Mouse (Mus musculus) neural tube, embryonic 12.5 days (tissue): Measurements from ENCODE around the gene Nfib. TPM values are rescaled to one million over a fixed set of nuclear protein-coding genes. Genes with fewer than 3 reads are reported as not detected.
A peak's percentile ranks its signal among the peaks of the same experiment; 100 is the strongest.

ENCODE experiments used
- ATAC-seq: fragments of 200-750 bp; cut with Nextera tagmentation; 2 replicates; pipeline ENCODE4 v1.8.0; 2017; ENCODE audit warnings: low read depth, mild to moderate bottlenecking, moderate TSS enrichment, moderate library complexity; ENCODE audit not compliant: low FRiP score
- H3K27ac ChIP-seq: fragments of 300-500 bp; sonication (generic); 2 replicates; pipeline ENCODE4 v1.5.1; 2016
- H3K27me3 ChIP-seq: fragments of 300-500 bp; sonication (generic); replicated peaks from 2 replicates; pipeline ENCODE4 v1.6.1; 2016; ENCODE audit warnings: mild to moderate bottlenecking
- H3K36me3 ChIP-seq: fragments of 300-500 bp; sonication (generic); 2 replicates; pipeline ENCODE4 v1.6.1; 2016; ENCODE audit warnings: mild to moderate bottlenecking
- H3K4me1 ChIP-seq: fragments of 300-500 bp; sonication (generic); 2 replicates; pipeline ENCODE4 v1.6.1; 2016
- H3K4me2 ChIP-seq: fragments of 300-500 bp; sonication (generic); replicated peaks from 2 replicates; pipeline ENCODE4 v1.6.1; 2016; ENCODE audit warnings: mild to moderate bottlenecking
- H3K4me3 ChIP-seq: fragments of 300-500 bp; sonication (generic); 2 replicates; pipeline ENCODE4 v1.5.1; 2016
- H3K9ac ChIP-seq: fragments of 300-500 bp; sonication (generic); 2 replicates; pipeline ENCODE4 v1.6.1; 2016; ENCODE audit warnings: mild to moderate bottlenecking
- H3K9me3 ChIP-seq: fragments of 300-500 bp; sonication (generic); 2 replicates; pipeline ENCODE4 v1.6.1; 2016; ENCODE audit warnings: mild to moderate bottlenecking
- WGBS: fragments of 180-500 bp; shearing (Covaris S2); methylation state at CpG from one replicate; pipeline ENCODE4 v1.1.7; 2016; 5-methylcytosine and 5-hydroxymethylcytosine counted together
- polyA plus RNA-seq: library from polyadenylated mRNA; unstranded; fragments of >200 nt; fragmentation: Nextera tagmentation; extraction: Ambion mirVana; gene quantifications from 2 replicates; pipeline ENCODE4 v1.2.1, GENCODE M21; 2016

The Nfib gene
- polyA plus RNA-seq, 1 experiment from 2014 or later, result 51.0 TPM

GRCm38 (mm10) chr4:82573291-82573605 is 132.3 kb downstream of the Nfib start:
- no peak overlapping the region for H3K9ac ChIP-seq
- no peaks in the 10 kb centered on the region for H3K4me1 ChIP-seq
- no peaks in the 10 kb centered on the region for H3K9me3 ChIP-seq
- H3K27me3 ChIP-seq, result no peaks in the 10 kb centered on the region
- H3K4me3 ChIP-seq, result no peak overlapping the region
- WGBS, result 81% methylated on average over 7 of the region's 7 CpGs
- no peak overlapping the region for H3K27ac ChIP-seq
- no peak overlapping the region for H3K4me2 ChIP-seq
- no peaks in the 10 kb centered on the region for H3K36me3 ChIP-seq
- no peak for ATAC-seq

DNA sequence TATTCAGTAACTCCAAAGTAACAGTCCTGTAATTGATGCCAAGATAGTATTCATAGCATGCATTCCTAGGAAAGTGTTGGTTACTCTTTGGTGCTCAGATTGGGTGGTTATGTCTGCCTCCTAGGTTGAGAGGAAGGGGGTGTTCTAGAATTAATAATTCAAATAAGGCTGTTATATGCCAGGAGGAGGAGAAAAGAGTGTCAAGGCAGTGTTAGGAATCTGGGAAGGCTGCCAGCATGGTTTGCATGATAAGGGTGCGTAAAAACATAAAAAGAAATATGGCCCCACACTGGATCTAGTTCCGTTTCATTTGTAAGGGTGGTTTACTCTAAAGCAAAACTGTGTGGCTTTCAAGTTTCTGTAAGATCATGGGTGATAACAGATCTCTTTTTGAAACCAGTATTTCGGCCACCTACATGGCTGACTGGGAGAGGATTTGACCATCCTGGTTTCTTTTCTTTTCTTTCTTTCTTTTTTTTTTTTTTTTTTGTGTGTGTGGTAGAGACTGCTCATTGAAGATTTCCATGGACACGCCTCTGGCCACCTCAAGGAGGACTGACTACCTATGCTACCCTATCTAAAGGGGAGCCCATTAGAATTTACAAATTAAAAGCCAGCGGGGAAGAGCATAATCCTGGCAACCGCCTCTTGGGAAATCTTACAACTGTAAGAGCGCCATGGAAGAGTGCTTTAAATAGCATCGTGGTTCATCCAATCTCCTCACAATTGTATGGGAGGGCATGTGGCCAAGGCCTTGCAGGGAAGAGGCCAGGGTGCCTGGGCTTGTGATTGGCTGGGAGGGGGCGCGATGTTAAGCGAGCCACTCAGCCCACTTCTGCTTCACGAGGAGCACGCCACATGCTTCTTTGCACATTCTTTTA is 132.9 kb downstream of the Nfib start:
- Histone ChIP-seq H3K4me1 (no peaks in the 10 kb centered on the region), H3K27me3 (no peaks in the 10 kb centered on the region), H3K4me3 (no peak overlapping the region), H3K27ac (no peak overlapping the region), H3K36me3 (no peaks in the 10 kb centered on the region), H3K9ac (no peak overlapping the region), H3K9me3 (no peaks in the 10 kb centered on the region), H3K4me2 (no peak overlapping the region)
- 73% methylated on average over 13 of the region's 13 CpGs for WGBS
- no peak for ATAC-seq

GRCm38 (mm10) chr4:82558816-82559215 is 146.7 kb downstream of the Nfib start:
- H3K4me3 ChIP-seq, result no peak overlapping the region

DNA sequence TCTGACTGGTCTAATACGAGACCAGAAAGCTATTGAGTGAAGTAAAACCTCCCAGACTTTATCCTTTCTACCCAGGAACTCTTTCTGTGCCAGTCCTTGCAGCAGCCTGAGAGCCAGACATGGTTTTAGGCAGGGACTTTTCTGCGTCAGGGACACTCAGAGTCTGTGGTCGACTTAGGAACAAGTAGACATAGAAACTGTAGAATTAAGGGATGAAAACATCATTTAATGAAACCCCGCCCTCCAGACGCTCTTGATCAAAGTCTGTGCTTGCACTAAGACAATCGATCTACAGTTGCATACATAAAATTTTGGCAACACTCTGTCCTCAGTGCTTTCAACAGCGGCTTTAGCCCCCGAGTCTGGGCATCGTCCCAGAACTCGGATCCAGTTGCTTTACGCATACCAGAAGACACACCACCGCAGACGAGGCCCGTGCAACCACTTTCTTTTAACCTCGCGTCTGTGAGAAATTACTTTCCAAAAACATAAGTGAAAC is 149.8 kb downstream of the Nfib start:
- Histone ChIP-seq H3K4me3 (no peak overlapping the region), H3K36me3 (no peaks in the 10 kb centered on the region), H3K9ac (no peak overlapping the region), H3K27ac (no peak overlapping the region), H3K9me3 (no peaks in the 10 kb centered on the region), H3K4me1 (no peaks in the 10 kb centered on the region), H3K4me2 (no peak overlapping the region), H3K27me3 (no peaks in the 10 kb centered on the region)
- 85% methylated on average over 16 of the region's 16 CpGs for WGBS
- ATAC-seq, result no peak

More at GRCm38 (mm10) chr4:82558816-82559215, 146.7 kb downstream of the Nfib start:
- Histone ChIP-seq H3K4me1 (no peaks in the 10 kb centered on the region), H3K4me2 (no peak overlapping the region), H3K9ac (no peak overlapping the region), H3K36me3 (no peaks in the 10 kb centered on the region), H3K9me3 (no peaks in the 10 kb centered on the region), H3K27me3 (no peaks in the 10 kb centered on the region), H3K27ac (no peak overlapping the region)
- ATAC-seq, result no peak
- WGBS, result 86% methylated on average over 2 of the region's 2 CpGs

DNA sequence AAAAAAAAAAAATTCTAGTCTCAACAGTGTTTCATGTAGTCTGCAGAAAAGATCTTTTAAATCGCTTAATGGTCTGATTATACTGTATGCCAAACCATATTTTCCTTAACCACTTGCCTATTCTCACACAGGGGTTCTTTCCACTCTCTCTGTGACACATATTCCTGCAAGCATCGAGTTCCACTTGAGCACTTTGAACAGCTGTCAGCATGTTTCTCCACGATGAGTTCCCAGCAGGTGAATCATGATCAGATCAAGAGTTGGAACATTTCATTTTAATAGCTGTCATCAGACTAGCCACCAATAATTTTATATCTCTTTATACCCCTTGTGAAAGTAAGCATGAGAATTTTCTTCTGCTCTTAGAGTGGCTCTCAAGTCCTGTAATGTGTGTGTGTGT is 151.9 kb downstream of the Nfib start:
- H3K4me3 ChIP-seq, result no peak overlapping the region
- no peak overlapping the region for H3K9ac ChIP-seq
- H3K9me3 ChIP-seq, result no peaks in the 10 kb centered on the region
- no peaks in the 10 kb centered on the region for H3K27me3 ChIP-seq
- H3K4me1 ChIP-seq, result no peaks in the 10 kb centered on the region
- no peak for ATAC-seq
- H3K36me3 ChIP-seq, result no peaks in the 10 kb centered on the region
- no peak overlapping the region for H3K27ac ChIP-seq
- WGBS, result 83% methylated on average over 3 of the region's 3 CpGs
- no peak overlapping the region for H3K4me2 ChIP-seq

DNA sequence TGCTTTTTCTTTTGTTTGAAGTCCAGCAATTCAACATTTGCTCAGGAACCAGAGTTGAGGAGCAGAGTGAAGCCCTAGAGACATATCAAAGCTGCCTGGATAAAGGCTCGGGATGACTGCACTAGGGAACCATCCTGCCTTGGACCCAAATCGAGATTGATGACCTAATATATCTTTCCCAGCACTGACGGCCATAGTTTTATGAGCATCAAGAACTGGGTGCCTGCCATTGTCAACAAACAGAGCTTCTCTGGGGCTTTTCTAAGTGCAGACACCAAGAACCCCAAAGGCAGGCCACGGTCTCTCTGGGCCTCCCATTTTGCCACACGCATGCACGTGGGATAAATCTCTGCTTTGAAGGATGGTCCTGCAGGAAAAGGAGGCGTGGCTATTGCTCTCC is 153.3 kb downstream of the Nfib start:
- WGBS, result 51% methylated on average over 7 of the region's 7 CpGs
- Histone ChIP-seq H3K4me2 (no peak overlapping the region), H3K27ac (no peak overlapping the region), H3K9me3 (no peaks in the 10 kb centered on the region), H3K36me3 (no peaks in the 10 kb centered on the region), H3K27me3 (no peaks in the 10 kb centered on the region), H3K4me1 (no peaks in the 10 kb centered on the region), H3K4me3 (no peak overlapping the region), H3K9ac (no peak overlapping the region)
- no peak for ATAC-seq

- Histone ChIP-seq H3K4me2 (no peak overlapping the region), H3K9me3 (no peaks in the 10 kb centered on the region), H3K27me3 (no peaks in the 10 kb centered on the region), H3K36me3 (no peaks in the 10 kb centered on the region), H3K4me3 (no peak overlapping the region), H3K27ac (no peak overlapping the region), H3K4me1 (no peaks in the 10 kb centered on the region), H3K9ac (no peak overlapping the region)
- WGBS, result 89% methylated on average over 10 of the region's 10 CpGs
- ATAC-seq, result no peak
Measured at GRCm38 (mm10) chr4:82549762-82550380, 155.7 kb downstream of the Nfib start.

- H3K4me2 ChIP-seq, result no peak overlapping the region
- H3K4me1 ChIP-seq, result no peaks in the 10 kb centered on the region
- 94% methylated on average over 1 of the region's 1 CpGs for WGBS
- no peak overlapping the region for H3K4me3 ChIP-seq
- no peaks in the 10 kb centered on the region for H3K36me3 ChIP-seq
- no peaks in the 10 kb centered on the region for H3K27me3 ChIP-seq
- no peaks in the 10 kb centered on the region for H3K9me3 ChIP-seq
- no peak for ATAC-seq
- H3K9ac ChIP-seq, result no peak overlapping the region
- no peak overlapping the region for H3K27ac ChIP-seq
Measured at GRCm38 (mm10) chr4:82548247-82548646, 157.3 kb downstream of the Nfib start.

GRCm38 (mm10) chr4:82543936-82544335 is 161.6 kb downstream of the Nfib start:
- no peak overlapping the region for H3K27ac ChIP-seq
- 60% methylated on average over 3 of the region's 3 CpGs for WGBS
- no peak overlapping the region for H3K4me2 ChIP-seq
- H3K27me3 ChIP-seq, result no peaks in the 10 kb centered on the region
- no peaks in the 10 kb centered on the region for H3K9me3 ChIP-seq
- peaks cover 10% of the 10 kb centered on the region for H3K4me1 ChIP-seq
- H3K9ac ChIP-seq, result no peak overlapping the region
- ATAC-seq, result no peak
- H3K4me3 ChIP-seq, result no peak overlapping the region
- no peaks in the 10 kb centered on the region for H3K36me3 ChIP-seq

GRCm38 (mm10) chr4:82543398-82543740 is 162.2 kb downstream of the Nfib start:
- Histone ChIP-seq H3K27me3 (no peaks in the 10 kb centered on the region), H3K9ac (no peak overlapping the region), H3K36me3 (no peaks in the 10 kb centered on the region), H3K4me2 (no peak overlapping the region), H3K4me1 (peaks cover 15% of the 10 kb centered on the region), H3K9me3 (no peaks in the 10 kb centered on the region), H3K27ac (no peak overlapping the region), H3K4me3 (no peak overlapping the region)
- 34% methylated on average over 4 of the region's 4 CpGs for WGBS
- no peak for ATAC-seq

- Histone ChIP-seq H3K9ac (no peak overlapping the region), H3K4me3 (no peak overlapping the region), H3K4me2 (no peak overlapping the region), H3K4me1 (peaks cover 20% of the 10 kb centered on the region), H3K36me3 (no peaks in the 10 kb centered on the region), H3K27ac (no peak overlapping the region), H3K27me3 (no peaks in the 10 kb centered on the region), H3K9me3 (no peaks in the 10 kb centered on the region)
- WGBS, result 58% methylated on average over 10 of the region's 10 CpGs
- no peak for ATAC-seq
Measured at GRCm38 (mm10) chr4:82542656-82543397, 162.7 kb downstream of the Nfib start.

- 29% methylated on average over 7 of the region's 7 CpGs for WGBS
- no peak overlapping the region for H3K4me2 ChIP-seq
- H3K4me1 ChIP-seq, result peaks cover 28% of the 10 kb centered on the region
- peak; percentile 61; the same call in 1 of the 2 replicates for ATAC-seq
- no peak overlapping the region for H3K4me3 ChIP-seq
- peaks cover 6% of the 10 kb centered on the region; the same call in 1 of the 2 replicates for H3K27me3 ChIP-seq
- H3K36me3 ChIP-seq, result no peaks in the 10 kb centered on the region
- no peak overlapping the region for H3K9ac ChIP-seq
- H3K9me3 ChIP-seq, result no peaks in the 10 kb centered on the region
- H3K27ac ChIP-seq, result no peak overlapping the region
Measured at GRCm38 (mm10) chr4:82541894-82542510, 163.5 kb downstream of the Nfib start.
